Mouse (Mus musculus) neural tube, embryonic 13.5 days (tissue): ENCODE measurements around the gene Etl4. TPM values are rescaled to one million over a fixed set of nuclear protein-coding genes. Genes with fewer than 3 reads are reported as not detected.

Experiments used
- ATAC-seq: fragments of 200-750 bp; cut with Nextera tagmentation; 2 replicates; pipeline ENCODE4 v1.8.0; 2017; ENCODE audit warnings: low read depth, mild to moderate bottlenecking, moderate TSS enrichment, moderate library complexity
- H3K27ac ChIP-seq: fragments of 300-500 bp; sonication (generic); replicated peaks from 2 replicates; pipeline ENCODE4 v1.5.1; 2015; ENCODE audit warnings: moderate library complexity, mild to moderate bottlenecking, inconsistent platforms
- H3K27me3 ChIP-seq: fragments of 300-500 bp; sonication (generic); 2 replicates; pipeline ENCODE4 v1.6.1; 2015; ENCODE audit warnings: mild to moderate bottlenecking, inconsistent platforms
- H3K36me3 ChIP-seq: fragments of 300-500 bp; sonication (generic); 2 replicates; pipeline ENCODE4 v1.6.1; 2015; ENCODE audit warnings: mild to moderate bottlenecking, inconsistent platforms
- H3K4me1 ChIP-seq: fragments of 300-500 bp; sonication (generic); replicated peaks from 2 replicates; pipeline ENCODE4 v1.6.1; 2015; ENCODE audit warnings: inconsistent platforms
- H3K4me2 ChIP-seq: fragments of 300-500 bp; sonication (generic); 2 replicates; pipeline ENCODE4 v1.6.1; 2015; ENCODE audit warnings: inconsistent platforms, mild to moderate bottlenecking, moderate library complexity
- H3K4me3 ChIP-seq: fragments of 300-500 bp; sonication (generic); 2 replicates; pipeline ENCODE4 v1.5.1; 2015; ENCODE audit warnings: mild to moderate bottlenecking, inconsistent platforms
- H3K9ac ChIP-seq: fragments of 300-500 bp; sonication (generic); 2 replicates; pipeline ENCODE4 v1.6.1; 2015; ENCODE audit warnings: moderate library complexity, mild to moderate bottlenecking, inconsistent platforms
- H3K9me3 ChIP-seq: fragments of 300-500 bp; sonication (generic); 2 replicates; pipeline ENCODE4 v1.6.1; 2016; ENCODE audit warnings: inconsistent platforms
- WGBS: fragments of 180-500 bp; shearing (Covaris S2); methylation state at CpG from one replicate; pipeline ENCODE4 v1.1.7; 2015; 5-methylcytosine and 5-hydroxymethylcytosine counted together
- polyA plus RNA-seq: library from polyadenylated mRNA; unstranded; fragments of >200 nt; fragmentation: Nextera tagmentation; extraction: Ambion mirVana; gene quantifications from 2 replicates; pipeline ENCODE4 v1.2.1, GENCODE M21; 2015

Etl4 gene
- polyA plus RNA-seq, 1 experiment from 2014 or later: 5.4 TPM

DNA sequence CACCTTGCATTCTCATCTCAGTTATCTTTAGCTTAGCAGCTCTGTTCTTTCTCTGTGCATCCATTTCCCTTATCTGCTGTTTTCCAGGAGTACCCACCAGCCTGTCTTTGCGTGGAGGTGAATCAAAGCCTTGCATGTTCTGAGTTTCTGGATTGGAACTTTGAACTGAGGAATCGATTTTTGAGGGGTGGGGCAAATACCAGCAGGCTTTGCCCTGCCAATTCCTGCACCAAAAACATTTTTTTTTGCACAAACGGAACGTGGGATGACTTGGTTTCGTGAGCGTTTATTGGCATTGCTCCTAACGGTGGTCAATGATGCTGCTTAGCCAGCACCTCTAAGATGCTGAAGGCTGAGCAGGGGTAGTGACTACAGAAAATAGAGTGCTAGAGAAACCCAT, 632.7 kb downstream of the Etl4 start:
- WGBS: 91% methylated on average over 7 of the region's 7 CpGs
- H3K4me3 ChIP-seq: no peak overlapping the region
- H3K9ac ChIP-seq: no peak overlapping the region
- no peaks in the 10 kb centered on the region for H3K36me3 ChIP-seq
- ATAC-seq: no peak
- no peak overlapping the region for H3K27ac ChIP-seq
- peaks cover 11% of the 10 kb centered on the region for H3K4me1 ChIP-seq
- no peak overlapping the region for H3K4me2 ChIP-seq
- H3K9me3 ChIP-seq: no peaks in the 10 kb centered on the region
- no peaks in the 10 kb centered on the region for H3K27me3 ChIP-seq

DNA sequence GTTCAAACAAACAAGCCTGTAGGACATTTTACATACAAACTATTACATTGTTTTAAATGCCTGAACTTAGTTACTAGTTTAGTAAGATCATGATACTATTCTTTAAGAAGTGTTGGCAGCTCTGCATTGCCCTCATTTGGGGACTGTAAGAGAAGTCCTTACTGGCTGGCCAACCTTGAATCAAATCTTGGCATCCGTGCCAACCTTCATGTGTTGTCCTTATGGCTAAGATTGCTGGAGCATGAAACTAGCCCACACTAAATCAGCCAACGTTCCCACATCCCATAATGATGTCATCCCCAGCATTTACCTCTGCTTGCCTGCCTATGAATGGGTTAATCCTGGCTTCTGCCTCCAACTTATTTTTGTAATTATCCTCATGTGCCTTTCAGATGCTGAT, 636.0 kb downstream of the Etl4 start:
- ATAC-seq: no peak
- Histone ChIP-seq H3K4me3 (no peak overlapping the region), H3K36me3 (no peaks in the 10 kb centered on the region), H3K27ac (no peak overlapping the region), H3K9me3 (no peaks in the 10 kb centered on the region), H3K4me2 (no peak overlapping the region), H3K9ac (no peak overlapping the region), H3K4me1 (peaks cover 19% of the 10 kb centered on the region), H3K27me3 (no peaks in the 10 kb centered on the region)
- WGBS: 61% methylated on average over 2 of the region's 2 CpGs

DNA sequence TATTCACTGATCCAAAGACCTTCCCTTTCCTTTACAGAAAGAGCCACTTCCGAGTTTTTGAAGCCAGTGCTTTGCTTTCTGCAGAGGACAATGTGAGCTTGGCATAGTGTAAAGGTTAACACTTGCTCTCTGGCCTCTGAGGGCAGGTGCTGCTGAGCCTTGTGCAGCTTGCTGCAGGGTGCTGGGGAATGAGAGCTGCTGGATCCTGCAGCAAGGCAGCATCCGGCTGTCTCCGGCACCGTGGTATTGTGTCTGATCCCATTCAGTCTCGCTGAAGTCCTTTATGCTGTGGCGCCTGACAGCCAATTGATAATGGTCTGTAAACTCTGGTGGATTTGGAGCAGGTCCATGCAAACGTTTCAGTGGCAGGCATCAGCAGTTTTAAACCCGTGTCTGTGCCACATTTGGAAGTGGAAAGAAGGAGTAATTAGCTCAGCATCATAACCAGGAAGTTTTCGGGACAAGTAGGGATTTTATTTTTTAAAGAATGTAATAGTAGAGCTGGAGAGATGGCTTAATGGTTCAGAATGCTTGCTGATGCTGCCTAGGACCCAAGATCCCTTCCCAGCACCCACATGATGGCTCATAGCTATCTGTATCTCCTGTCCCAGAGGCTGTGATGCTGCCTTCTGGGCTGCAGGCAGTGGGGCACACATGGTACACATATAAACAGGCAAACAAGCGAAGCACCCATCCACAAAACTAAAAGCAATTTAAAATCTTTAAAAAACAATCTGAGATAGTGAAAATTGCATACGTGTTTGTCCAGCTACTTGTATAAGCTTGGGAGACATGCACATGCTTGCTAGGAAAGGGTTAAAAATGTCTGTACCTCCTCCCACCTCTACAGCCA, 637.1 kb downstream of the Etl4 start:
- peak; percentile 48; the same call in 1 of the 2 replicates for ATAC-seq
- H3K27me3 ChIP-seq: no peaks in the 10 kb centered on the region
- H3K9ac ChIP-seq: no peak overlapping the region
- WGBS: 11% methylated on average over 11 of the region's 11 CpGs
- peak overlapping the region; percentile 49 for H3K4me2 ChIP-seq
- H3K36me3 ChIP-seq: no peaks in the 10 kb centered on the region
- peaks cover 19% of the 10 kb centered on the region for H3K4me1 ChIP-seq
- H3K4me3 ChIP-seq: peak overlapping the region; percentile 12; the same call in 1 of the 2 replicates
- H3K27ac ChIP-seq: no peak overlapping the region
- H3K9me3 ChIP-seq: no peaks in the 10 kb centered on the region

DNA sequence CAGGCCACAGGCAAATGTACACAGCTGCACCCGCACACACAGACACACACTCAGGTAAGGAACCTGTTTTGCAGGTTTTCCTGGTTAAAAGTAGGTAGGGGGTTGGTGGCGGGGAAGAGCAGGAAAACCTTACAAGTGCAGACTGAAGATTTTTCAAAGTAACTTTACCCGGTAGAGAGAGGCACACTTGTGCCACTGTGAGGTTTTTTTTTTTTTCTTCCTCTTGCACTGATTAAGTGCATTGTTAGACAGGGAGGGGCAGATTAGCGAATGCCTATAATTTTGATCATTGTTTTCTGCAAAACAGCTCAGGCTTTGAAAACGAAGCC, 637.7 kb downstream of the Etl4 start:
- no peak overlapping the region for H3K27ac ChIP-seq
- peak overlapping the region; percentile 49 for H3K4me2 ChIP-seq
- peak overlapping the region; percentile 12 for H3K4me3 ChIP-seq
- H3K9ac ChIP-seq: no peak overlapping the region
- H3K36me3 ChIP-seq: no peaks in the 10 kb centered on the region
- no peaks in the 10 kb centered on the region for H3K27me3 ChIP-seq
- peaks cover 19% of the 10 kb centered on the region for H3K4me1 ChIP-seq
- no peak for ATAC-seq
- WGBS: 12% methylated on average over 5 of the region's 5 CpGs
- H3K9me3 ChIP-seq: no peaks in the 10 kb centered on the region

DNA sequence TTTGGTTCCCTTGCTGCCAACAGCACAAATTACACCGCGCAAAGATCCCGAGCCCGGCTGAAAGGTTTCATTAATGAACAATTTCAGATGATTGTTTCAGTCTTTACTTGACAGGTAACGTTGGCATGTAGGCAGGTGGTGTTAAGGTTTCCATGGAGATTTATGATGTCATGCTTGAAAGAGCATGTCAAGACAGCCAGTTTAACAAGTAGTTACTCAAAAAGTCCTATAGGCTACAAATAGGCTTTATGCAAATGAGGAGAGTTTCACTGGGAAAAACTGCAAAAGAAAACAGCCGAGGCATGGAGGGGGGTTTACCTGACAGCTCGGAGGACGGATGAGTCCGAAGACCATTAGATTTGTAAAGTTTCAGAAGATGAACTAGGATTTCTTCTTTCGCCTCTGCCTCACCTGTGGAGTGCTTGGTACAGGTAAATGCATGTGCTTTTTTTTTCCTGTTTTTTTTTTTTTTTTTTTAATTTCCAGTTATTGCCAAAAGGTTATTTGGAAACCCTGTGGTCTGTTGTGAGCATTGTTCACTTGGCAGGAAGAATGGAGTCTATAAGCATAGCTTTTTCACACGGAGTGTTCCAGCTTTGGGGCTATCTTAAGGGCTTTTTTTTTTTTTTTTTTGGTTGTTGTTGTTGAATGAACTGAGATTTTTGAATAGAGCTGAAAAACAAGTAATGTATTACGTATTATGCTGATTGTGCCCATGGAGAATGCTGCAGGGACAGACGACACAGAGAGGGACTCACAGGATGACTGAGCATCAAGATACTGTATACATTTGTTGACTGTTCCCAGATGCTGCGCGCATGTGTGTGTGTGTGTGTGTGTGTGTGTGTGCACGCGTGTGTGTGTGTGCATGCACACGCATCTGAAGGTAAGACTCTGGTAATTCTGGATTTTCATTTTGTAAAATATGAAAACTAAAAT, 638.4 kb downstream of the Etl4 start:
- no peaks in the 10 kb centered on the region for H3K27me3 ChIP-seq
- no peak overlapping the region for H3K9ac ChIP-seq
- no peak for ATAC-seq
- no peaks in the 10 kb centered on the region for H3K9me3 ChIP-seq
- peak overlapping the region; percentile 12 for H3K4me3 ChIP-seq
- no peak overlapping the region for H3K27ac ChIP-seq
- H3K4me1 ChIP-seq: peaks cover 19% of the 10 kb centered on the region
- H3K4me2 ChIP-seq: peak overlapping the region; percentile 49
- 26% methylated on average over 18 of the region's 18 CpGs for WGBS
- H3K36me3 ChIP-seq: no peaks in the 10 kb centered on the region

DNA sequence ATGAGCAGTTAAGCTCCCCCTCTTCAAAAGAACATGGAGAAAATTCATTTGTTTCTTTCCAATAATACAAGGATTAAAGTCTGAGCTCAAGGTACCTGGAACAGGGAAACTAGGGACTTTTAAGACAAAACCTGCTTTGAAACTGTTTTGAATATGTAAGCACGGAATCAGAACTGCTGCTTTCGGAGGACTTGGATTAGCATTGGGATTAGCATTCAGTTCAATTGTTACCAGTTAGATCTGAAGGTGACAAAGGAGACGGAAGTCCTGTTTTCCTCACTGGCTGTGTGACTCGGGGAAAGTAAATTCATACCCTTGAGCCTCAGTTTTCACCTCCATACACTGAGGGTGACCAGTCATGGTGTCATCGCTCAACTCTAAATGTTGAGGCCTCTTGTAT, 639.5 kb downstream of the Etl4 start:
- Histone ChIP-seq H3K4me1 (peaks cover 19% of the 10 kb centered on the region), H3K27ac (no peak overlapping the region), H3K27me3 (no peaks in the 10 kb centered on the region), H3K9ac (no peak overlapping the region), H3K9me3 (no peaks in the 10 kb centered on the region), H3K36me3 (no peaks in the 10 kb centered on the region), H3K4me3 (no peak overlapping the region), H3K4me2 (no peak overlapping the region)
- WGBS: 51% methylated on average over 5 of the region's 5 CpGs
- no peak for ATAC-seq

DNA sequence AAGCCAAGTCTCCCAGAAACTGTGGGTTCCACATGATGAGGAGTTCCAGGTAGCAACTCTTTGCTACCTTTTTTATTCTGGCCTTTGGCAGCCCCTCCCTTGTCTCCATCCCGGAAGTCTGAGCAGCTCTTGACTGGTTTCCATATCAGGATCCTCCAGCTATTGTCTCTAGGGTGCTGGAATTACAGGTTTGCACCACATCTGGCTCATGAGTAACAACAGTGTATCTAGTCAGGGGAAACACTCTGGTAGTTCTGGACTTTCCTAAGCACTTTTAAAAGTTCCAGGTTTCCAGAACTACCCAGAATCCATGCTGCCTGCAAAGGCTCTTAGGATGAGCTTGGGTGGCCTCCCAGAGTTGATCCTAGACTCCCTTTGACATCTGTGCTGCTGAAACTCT, 640.4 kb downstream of the Etl4 start:
- no peak overlapping the region for H3K9ac ChIP-seq
- H3K27ac ChIP-seq: no peak overlapping the region
- H3K4me3 ChIP-seq: no peak overlapping the region
- H3K36me3 ChIP-seq: no peaks in the 10 kb centered on the region
- ATAC-seq: no peak
- no peaks in the 10 kb centered on the region for H3K9me3 ChIP-seq
- no peaks in the 10 kb centered on the region for H3K27me3 ChIP-seq
- no peak overlapping the region for H3K4me2 ChIP-seq
- H3K4me1 ChIP-seq: peaks cover 19% of the 10 kb centered on the region
- WGBS: 60% methylated on average over 1 of the region's 1 CpGs

DNA sequence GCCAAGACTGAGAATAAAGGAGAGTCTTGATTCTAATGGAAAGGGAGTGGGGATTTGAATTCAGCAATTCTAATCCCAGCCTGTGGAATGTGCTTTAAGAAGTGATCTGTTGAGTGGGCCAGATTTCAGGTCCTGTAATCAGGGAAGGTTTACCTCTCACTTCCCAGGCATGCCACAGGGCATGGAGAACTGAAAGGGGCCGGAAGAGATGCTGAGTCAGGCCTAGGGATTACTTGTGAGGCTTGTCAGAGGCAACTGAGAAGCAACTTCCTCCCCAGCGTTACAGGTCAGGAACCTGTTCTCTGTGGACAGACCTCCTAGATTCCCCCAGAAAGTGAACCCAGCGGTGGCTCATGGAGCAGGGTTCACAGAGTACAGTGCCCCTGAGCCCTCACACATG, 646.1 kb downstream of the Etl4 start:
- no peaks in the 10 kb centered on the region for H3K27me3 ChIP-seq
- WGBS: 84% methylated on average over 3 of the region's 3 CpGs
- no peaks in the 10 kb centered on the region for H3K4me1 ChIP-seq
- no peak overlapping the region for H3K27ac ChIP-seq
- no peaks in the 10 kb centered on the region for H3K36me3 ChIP-seq
- no peak overlapping the region for H3K4me3 ChIP-seq
- no peaks in the 10 kb centered on the region for H3K9me3 ChIP-seq
- no peak overlapping the region for H3K4me2 ChIP-seq
- ATAC-seq: no peak
- H3K9ac ChIP-seq: no peak overlapping the region

DNA sequence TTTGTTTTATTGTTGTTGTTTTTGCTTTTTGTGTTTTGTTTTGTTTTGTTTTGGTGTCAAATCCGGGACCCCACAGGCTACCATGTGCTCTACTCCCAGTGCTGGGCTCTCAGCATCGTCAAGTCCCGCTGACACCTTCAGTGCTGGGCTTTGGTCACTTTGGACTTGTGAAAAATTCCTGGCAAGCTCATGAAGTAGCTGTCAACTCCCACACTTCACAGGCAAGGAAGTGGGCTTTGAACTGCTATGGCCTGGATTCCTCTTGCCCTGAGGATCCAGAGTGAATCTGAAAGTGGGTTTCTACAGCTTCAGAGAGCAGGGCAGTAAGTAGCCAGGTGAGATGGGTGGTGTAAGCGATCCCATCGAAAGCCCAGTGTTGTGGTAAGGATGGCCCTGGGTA, 649.5 kb downstream of the Etl4 start:
- H3K27ac ChIP-seq: no peak overlapping the region
- ATAC-seq: no peak
- H3K27me3 ChIP-seq: no peaks in the 10 kb centered on the region
- no peaks in the 10 kb centered on the region for H3K9me3 ChIP-seq
- no peak overlapping the region for H3K4me3 ChIP-seq
- H3K9ac ChIP-seq: no peak overlapping the region
- no peak overlapping the region for H3K4me2 ChIP-seq
- H3K36me3 ChIP-seq: no peaks in the 10 kb centered on the region
- no peaks in the 10 kb centered on the region for H3K4me1 ChIP-seq
- WGBS: 90% methylated on average over 5 of the region's 5 CpGs

DNA sequence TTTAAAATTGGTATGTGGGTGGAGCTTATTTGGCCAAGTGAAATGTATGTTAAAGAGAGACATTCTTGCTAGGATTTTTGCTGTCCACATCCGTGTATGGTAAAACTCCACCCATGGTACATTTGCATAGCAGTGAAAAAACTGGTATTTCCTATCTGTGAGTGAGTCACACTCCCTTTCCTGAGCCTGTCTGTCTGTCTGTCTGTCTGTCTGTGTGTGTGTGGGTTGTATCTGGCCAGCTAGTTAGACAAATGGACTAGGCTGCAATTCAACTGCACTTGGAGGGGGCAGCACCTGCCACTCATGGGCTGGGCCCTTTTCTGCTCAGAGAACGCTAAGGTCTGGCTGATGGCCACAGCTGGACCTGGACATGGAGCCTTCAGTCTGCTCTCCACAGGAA, 650.1 kb downstream of the Etl4 start:
- Histone ChIP-seq H3K27me3 (no peaks in the 10 kb centered on the region), H3K36me3 (no peaks in the 10 kb centered on the region), H3K27ac (no peak overlapping the region), H3K4me1 (no peaks in the 10 kb centered on the region), H3K4me3 (no peak overlapping the region), H3K9ac (no peak overlapping the region), H3K9me3 (no peaks in the 10 kb centered on the region), H3K4me2 (no peak overlapping the region)
- ATAC-seq: no peak
- 73% methylated on average over 2 of the region's 2 CpGs for WGBS

DNA sequence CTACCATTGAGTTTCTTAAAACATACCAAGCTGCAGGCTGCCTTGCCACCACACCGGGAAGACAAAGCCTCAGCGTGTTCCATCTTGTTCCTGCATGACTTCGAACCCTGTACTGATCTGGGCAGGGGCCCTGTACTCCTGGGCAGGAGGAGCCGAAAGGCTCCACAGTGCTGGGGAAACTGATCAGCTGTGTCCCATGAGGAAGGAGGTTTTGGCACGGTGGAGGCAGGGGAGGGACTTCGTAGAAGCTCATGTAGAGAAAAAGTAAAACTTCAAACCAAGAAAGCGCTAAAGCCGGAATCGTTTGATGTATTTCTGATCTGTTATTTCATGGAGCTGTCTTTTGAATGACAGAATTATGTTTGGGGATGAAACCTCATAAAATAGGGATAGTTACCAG, 651.0 kb downstream of the Etl4 start:
- H3K9me3 ChIP-seq: no peaks in the 10 kb centered on the region
- H3K27me3 ChIP-seq: no peaks in the 10 kb centered on the region
- 94% methylated on average over 9 of the region's 9 CpGs for WGBS

DNA sequence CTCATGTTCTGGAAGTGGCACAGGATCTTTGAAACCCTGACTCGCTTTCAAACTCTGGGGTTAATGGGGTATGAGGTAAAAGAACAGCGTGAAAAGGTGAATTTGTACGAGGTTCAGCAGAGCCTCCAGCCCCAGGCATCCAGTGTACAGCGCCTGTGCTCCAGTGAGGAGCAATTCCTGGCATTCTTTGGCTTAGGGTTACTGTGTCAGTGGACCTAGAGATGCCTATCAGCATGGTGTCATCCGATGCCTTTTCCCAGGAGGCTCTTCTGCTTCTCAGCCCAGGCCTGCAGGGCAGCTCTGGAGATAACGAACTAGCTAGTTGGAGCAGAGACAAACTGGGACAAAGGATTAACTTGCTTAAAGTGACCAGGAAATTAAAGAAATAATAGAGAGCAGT, 653.5 kb downstream of the Etl4 start:
- Histone ChIP-seq H3K27ac (no peak overlapping the region), H3K9ac (no peak overlapping the region)
- 40% methylated on average over 6 of the region's 6 CpGs for WGBS

More for the DNA sequence above, 651.0 kb downstream of the Etl4 start:
- Histone ChIP-seq H3K4me3 (no peak overlapping the region), H3K9ac (no peak overlapping the region), H3K36me3 (no peaks in the 10 kb centered on the region), H3K4me1 (no peaks in the 10 kb centered on the region), H3K4me2 (no peak overlapping the region), H3K27ac (no peak overlapping the region)
- ATAC-seq: no peak

More for the DNA sequence above, 653.5 kb downstream of the Etl4 start:
- H3K4me3 ChIP-seq: no peak overlapping the region
- no peak for ATAC-seq
- no peaks in the 10 kb centered on the region for H3K4me1 ChIP-seq
- no peaks in the 10 kb centered on the region for H3K27me3 ChIP-seq
- no peak overlapping the region for H3K4me2 ChIP-seq
- no peaks in the 10 kb centered on the region for H3K9me3 ChIP-seq
- H3K36me3 ChIP-seq: no peaks in the 10 kb centered on the region
